Mouse (Mus musculus): ENCODE measurements around the gene Foxk1.

- TF ChIP-seq POLR2A (IDR thresholded peaks at IDR 0.05; ENCODE audit: borderline replicate concordance, extremely low read depth, low read depth, low read length) (no peak), CTCF (IDR thresholded peaks at IDR 0.05; ENCODE audit: insufficient read depth, low read length) (no peak)
Observed at GRCm38 (mm10) chr5:142441332-142442044, 40.2 kb downstream of the Foxk1 start.

Data from lung, adult 2 months (tissue).